Mouse (Mus musculus): ENCODE results near the gene Shbg. TPM values are rescaled to one million over a fixed set of nuclear protein-coding genes. Genes with fewer than 3 reads are reported as not detected.

The Shbg gene
- total RNA-seq, 2 experiments from 2014 or later, result not detected

Small RNA genes lying within 50 kb of the gene (microRNA-seq; reads per million reads assigned to microRNA genes)
- gene Mir1934 (4.1 to 8.0 reads per million in 2 experiments), gene Mir467f (0 reads per million in 2 experiments)

Other genes with a start within 250 kb of the Shbg start
- 10 to 100 TPM; 75.3 to 76.7 TPM for gene Chd3, start 248.5 kb downstream of the Shbg start, total RNA-seq (2021)
- gene Naa38, start 222.4 kb downstream of the Shbg start, total RNA-seq (2021), result 100 to 1,000 TPM in 1 of 2 experiments, 10 to 100 TPM in 1; 92.3 to 101 TPM
- gene Cyb5d1, start 222.3 kb downstream of the Shbg start, total RNA-seq (2021), result 10 to 100 TPM; 21.3 to 22.1 TPM
- gene Tmem88, start 219.7 kb downstream of the Shbg start, total RNA-seq (2021), result 10 to 100 TPM; 37.1 to 38.3 TPM
- gene Kdm6b, start 204.2 kb downstream of the Shbg start, total RNA-seq (2021), result 10 to 100 TPM; 48.3 to 49.7 TPM
- gene Dnah2, start 68.8 kb downstream of the Shbg start, total RNA-seq (2021), result under 1 TPM; 0.20 to 0.50 TPM
- gene Efnb3, start 57.7 kb downstream of the Shbg start, total RNA-seq (2021), result 100 to 1,000 TPM in 1 of 2 experiments, 10 to 100 TPM in 1; 98.5 to 117 TPM
- 1 to 10 TPM; 5.8 to 7.0 TPM for gene Wrap53, start 37.6 kb downstream of the Shbg start, total RNA-seq (2021)
- gene Trp53, start 37.5 kb downstream of the Shbg start, total RNA-seq (2021), result 10 to 100 TPM; 41.6 to 46.1 TPM
- 10 to 100 TPM; 27.0 to 29.1 TPM for gene Atp1b2, start 12.0 kb downstream of the Shbg start, total RNA-seq (2021)
- gene Sat2, start 4.1 kb upstream of the Shbg start, total RNA-seq (2021), result 1 to 10 TPM; 5.3 to 6.7 TPM
- gene Fxr2, start 15.1 kb upstream of the Shbg start, total RNA-seq (2021), result 10 to 100 TPM; 81.4 to 83.6 TPM
- not detected for gene Sox15, start 37.4 kb upstream of the Shbg start, total RNA-seq (2021)
- gene Mpdu1, start 44.7 kb upstream of the Shbg start, total RNA-seq (2021), result 10 to 100 TPM; 34.3 to 36.3 TPM
- gene Cd68, start 48.2 kb upstream of the Shbg start, total RNA-seq (2021), result 1 to 10 TPM; 4.0 to 6.0 TPM
- 100 to 1,000 TPM; 535 to 537 TPM for gene Eif4a1, start 54.5 kb upstream of the Shbg start, total RNA-seq (2021)
- gene Senp3, start 64.2 kb upstream of the Shbg start, total RNA-seq (2021), result 10 to 100 TPM; 58.0 to 61.3 TPM
- gene Tnfsf13, start 67.9 kb upstream of the Shbg start, total RNA-seq (2021), result 1 to 10 TPM; 2.3 to 2.6 TPM
- 10 to 100 TPM; 13.7 to 16.4 TPM for gene Tnfsf12, start 77.9 kb upstream of the Shbg start, total RNA-seq (2021)
- 1 to 10 TPM; 1.9 to 3.0 TPM for gene Tnfsfm13, start 78.2 kb upstream of the Shbg start, total RNA-seq (2021)
- 10 to 100 TPM; 53.7 TPM for gene Polr2a, start 140.7 kb upstream of the Shbg start, total RNA-seq (2021)
- not detected for gene Slc35g3, start 144.1 kb upstream of the Shbg start, total RNA-seq (2021)
- gene Zbtb4, start 148.0 kb upstream of the Shbg start, total RNA-seq (2021), result 10 to 100 TPM; 34.1 to 36.8 TPM
- 1 to 10 TPM; 3.1 to 5.1 TPM for gene Chrnb1, start 178.0 kb upstream of the Shbg start, total RNA-seq (2021)
- 1 to 10 TPM; 3.1 to 3.7 TPM for gene Fgf11, start 184.0 kb upstream of the Shbg start, total RNA-seq (2021)
- under 1 TPM; 0.60 to 0.92 TPM for gene Tmem102, start 187.7 kb upstream of the Shbg start, total RNA-seq (2021)
- gene Gm39566, start 197.4 kb upstream of the Shbg start, total RNA-seq (2021), result not detected
- not detected for gene Spem2, start 200.6 kb upstream of the Shbg start, total RNA-seq (2021)
- gene Spem1, start 204.3 kb upstream of the Shbg start, total RNA-seq (2021), result not detected
- gene Nlgn2, start 219.9 kb upstream of the Shbg start, total RNA-seq (2021), result 10 to 100 TPM; 11.0 to 11.6 TPM
- gene Tmem256, start 220.6 kb upstream of the Shbg start, total RNA-seq (2021), result 100 to 1,000 TPM; 143 to 166 TPM
- gene Plscr3, start 228.5 kb upstream of the Shbg start, total RNA-seq (2021), result 10 to 100 TPM; 59.7 to 59.9 TPM
- not detected for gene Tnk1, start 240.8 kb upstream of the Shbg start, total RNA-seq (2021)

Data from heart, postnatal 4 days (tissue).